Mouse (Mus musculus) NIH3T3 (cell line): ENCODE measurements at regions not wholly inside any gene's neighbourhood (a gene's known extent, or its start where the extent isn't known, plus 50 kb on each side); places are given as distances from the start of the nearest gene placed in this dataset.

Experiments
- DNase-seq: peaks from one replicate; pipeline ENCODE4 v3.0.0-alpha.2; 2012; ENCODE audit warnings: low read depth

DNA sequence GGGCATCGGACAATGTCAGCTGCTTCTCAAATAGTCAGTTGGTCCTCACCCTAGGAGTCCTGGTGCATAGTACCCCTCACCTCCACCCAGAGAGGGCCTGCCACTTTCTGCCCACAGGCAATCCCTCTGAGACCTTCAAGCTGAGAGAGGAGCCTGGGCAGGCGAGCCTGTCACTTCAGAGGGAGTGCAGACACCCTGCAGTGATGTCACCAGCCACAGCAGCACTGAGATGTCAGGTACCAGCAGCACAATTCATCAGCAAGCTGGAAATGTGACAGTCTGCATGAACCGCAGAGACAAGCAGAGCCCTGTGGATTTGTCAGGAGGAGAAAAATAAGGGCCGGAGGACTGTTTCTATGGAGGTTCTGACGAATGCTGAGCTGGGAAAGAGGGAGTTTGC, 324.3 kb downstream of the Qk start:
- no peak for DNase-seq

DNA sequence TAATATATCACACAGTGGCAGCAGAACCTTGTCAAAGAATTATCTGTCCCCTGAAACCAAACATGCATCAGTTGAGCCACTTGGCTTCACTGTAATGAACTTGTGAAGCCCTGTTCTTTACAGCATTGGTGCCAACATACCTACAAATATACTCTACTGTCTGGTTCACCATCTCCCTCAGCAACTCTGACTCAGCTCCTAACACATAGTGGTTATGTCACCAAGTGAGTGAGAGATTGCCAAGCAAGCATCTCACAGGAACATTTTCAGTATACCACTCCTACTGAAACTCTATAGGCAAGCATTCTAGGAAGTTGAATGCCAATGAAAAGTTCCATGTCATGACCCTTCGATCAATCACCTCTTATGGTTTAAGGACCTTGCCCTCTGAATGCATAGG, 321.2 kb upstream of the Pabpc6 start:
- DNase-seq, result no peak

DNA sequence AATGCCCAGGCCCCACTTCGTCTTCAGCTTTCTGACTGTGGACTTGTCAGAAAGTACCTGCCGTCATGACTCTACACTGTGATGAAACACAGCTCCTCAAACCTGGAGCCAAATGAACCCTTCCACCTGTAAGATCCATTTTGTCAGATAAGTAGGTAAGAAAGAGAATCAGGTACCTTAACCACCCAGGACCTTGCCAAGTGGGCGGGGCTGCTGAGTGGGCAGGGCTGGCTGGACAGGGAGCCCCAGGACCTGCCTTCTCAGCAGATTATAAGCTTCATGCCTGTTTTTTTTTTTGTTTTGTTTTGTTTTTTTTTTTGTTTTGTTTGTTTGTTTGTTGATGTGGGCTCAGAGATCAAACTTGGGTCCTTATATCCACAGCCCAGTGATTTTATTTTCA, 311.8 kb upstream of the Pabpc6 start:
- DNase-seq, result no peak

DNA sequence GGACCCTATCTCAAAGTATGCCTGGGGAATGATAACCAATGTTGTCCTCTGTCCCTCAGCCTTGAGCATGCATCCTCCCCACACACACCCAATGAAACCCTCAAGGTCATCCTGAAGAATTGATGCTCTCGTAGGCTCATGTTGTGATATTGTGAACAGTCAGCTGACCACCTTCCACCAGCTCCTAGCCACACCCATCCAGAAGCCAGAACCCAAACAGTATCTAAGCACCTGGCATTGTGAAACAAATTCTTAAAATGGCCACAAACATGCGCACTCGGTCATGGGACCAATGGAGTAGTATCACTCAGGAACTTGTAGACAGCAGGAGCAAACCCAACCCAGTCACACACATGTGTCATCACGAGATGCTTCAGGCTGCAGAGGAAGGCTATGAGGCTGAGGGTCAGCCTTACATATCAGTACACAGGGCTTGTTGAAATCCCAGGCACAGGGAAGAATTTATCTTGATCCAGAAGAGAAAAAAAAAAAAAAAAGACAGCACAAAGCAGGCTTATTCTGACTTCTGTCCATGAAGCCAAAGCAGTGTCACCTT, 307.4 kb upstream of the Pabpc6 start:
- DNase-seq, result no peak

DNA sequence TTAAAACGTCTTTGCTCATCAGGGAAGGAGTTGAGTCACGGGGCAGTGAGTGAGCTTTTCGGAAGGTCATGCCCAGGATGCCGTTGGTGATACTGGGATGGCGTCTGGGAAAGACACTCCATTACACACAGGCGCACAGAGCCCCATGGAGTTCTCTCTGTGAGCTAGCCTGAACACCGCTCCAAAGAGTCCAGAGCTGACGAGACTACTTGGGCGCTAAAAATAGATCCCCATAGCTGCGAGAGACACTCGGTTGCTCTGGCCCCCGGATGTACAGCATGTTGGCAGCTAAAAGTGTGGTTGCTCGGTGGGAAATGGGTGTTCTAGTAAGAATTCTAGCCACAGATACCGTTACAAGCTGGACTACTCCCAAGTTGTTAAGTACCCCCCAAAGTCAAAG, 306.5 kb upstream of the Pabpc6 start:
- no peak for DNase-seq

DNA sequence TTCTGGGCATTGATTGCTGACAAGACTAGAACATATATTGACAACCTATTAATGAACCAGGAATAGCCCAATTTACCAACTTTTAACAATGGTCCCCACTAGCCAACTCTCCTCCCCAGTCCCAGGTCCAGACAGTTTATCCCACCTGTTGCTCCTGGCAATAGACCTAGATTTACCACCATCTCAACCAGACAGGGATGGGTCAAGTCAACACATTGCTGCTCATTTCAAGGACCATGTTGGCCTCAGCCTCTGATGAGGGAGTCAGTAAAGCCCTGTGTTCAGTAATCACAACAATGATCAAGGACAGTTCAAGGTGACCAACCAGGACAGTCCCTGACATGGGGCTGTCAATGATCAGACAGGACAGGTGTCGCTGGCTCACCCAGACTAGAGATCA, 305.6 kb upstream of the Pabpc6 start:
- no peak for DNase-seq

DNA sequence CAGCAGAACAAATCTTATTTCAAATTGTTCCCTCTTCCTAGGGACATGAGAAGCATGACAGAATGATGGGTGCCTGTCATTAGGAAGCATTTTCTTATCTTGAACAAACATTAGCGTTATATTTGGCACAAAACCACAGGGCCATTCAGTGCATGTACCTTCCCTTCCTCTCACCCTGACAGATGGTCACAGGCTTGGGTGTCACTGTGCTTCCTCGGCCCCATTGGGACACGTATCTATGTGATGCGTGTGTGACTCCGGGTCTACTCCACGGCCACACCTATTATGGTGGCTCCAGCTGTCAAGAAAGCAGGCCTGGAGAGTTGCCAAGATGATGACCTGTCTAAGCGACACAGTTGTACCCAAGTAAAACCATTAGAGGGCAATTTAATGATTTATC, 298.5 kb upstream of the Pabpc6 start:
- DNase-seq, result no peak

DNA sequence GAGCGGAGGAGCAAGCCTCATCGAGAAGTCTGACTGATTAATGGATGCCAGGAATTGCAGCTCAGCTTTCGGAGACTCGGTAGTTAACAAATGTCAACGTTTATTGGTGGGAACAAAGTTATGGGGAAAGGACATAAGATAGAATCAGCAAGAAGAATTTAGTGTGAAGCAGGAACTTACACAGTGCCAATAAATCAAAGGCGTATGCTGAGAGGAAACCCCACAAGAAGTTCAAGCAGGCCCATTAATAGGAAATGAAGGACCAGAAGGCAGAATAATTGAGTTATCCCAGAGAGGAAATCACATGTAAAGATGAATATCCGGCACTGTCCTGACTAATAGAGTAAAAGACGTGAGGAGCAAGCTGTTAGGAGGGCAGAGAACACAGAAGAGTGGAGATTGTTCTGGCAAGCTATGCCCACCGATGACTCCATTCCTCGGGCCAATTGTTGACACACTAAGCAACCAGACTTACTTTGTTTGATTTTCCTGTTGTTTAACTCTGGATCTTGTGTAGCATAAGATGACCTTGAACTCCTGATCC, 293.4 kb upstream of the Pabpc6 start:
- no peak for DNase-seq

DNA sequence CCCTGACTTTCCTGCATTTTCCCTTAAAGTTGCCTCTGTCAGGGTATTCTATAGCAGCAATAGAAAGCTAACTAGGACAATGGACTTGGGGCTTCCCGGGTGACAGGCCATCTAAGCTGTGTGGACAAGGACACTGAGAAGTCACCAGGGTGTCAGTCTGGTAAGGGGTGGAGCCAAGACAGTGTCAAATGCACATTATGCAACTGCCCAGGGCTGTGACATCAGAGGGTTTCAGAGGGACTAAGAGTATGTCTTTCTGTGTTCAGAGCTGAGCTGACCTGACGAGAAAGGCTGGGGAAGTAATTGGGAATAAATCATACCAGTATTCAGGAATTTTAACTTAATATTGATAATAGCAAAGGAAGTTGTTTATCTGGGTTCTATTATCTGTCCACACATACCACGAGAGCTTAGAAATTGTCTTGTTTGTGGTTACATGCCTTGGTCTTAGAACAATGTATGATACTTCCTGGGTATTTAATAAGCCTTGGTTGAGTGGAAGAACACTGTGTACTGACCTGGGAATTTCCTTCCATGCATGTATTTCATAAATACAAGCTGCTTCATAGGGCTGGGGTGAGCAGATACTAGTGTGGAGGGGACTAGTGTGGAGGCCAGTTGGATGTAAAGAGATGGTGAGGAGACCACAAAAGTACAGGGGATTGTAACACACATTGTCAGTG, 279.6 kb upstream of the Pabpc6 start:
- no peak for DNase-seq

DNA sequence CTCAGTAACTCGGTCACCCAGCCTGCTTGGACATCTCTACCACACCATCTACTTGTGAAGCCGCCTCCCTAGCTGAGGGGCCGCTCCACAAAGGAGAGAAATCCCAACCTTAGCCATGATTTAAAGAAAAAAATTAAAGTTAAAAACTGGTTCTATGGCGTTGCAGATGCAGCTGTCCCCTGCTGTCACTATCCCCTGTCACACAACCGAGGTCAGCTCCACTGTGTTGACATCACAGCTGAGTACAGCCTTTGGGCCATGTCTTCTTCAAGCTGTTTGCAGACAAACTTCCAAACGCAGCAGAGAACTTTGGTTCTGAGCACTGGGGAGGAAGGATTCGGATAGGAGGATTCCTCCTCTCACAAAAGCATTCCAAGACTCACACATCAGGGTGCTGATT, 278.1 kb upstream of the Pabpc6 start:
- no peak for DNase-seq

DNA sequence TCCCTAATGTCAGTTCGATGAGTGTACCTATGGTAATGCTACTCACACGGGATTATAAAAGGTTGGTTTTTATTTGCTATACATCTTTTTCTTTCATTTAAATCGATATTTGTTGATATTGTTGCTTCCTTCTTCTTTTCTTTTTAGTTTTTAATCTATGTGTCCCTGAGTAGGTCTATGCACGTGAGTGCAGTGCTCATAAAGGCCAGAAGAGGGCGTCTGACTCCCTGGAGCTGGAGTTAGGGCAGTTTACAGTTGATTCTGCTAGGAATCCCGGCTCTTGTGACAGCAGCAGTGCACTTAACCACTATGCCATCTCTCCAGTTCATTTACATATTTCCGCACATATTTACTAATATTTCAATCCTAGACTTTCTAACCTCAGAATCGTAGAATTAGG, 275.0 kb upstream of the Pabpc6 start:
- DNase-seq, result peak; percentile 11

DNA sequence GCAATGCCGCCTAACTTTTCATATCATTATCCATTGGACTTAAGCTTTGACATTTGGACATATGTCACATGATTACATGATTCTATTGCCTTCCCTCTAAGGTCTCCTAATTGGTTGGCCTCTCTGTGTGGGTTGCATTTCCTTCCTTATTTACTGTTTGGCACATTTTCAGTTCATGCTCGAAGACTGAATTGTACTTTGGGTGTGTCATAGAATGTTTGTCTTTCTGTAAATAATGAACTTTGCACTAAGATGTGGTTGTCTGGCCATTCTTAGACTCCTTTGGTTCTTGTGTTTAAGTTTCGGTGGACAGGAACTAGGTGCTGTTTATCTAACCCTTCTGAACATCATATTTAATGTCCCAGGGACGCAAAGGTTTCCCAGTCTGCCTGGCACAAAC, 272.7 kb upstream of the Pabpc6 start:
- no peak for DNase-seq

DNA sequence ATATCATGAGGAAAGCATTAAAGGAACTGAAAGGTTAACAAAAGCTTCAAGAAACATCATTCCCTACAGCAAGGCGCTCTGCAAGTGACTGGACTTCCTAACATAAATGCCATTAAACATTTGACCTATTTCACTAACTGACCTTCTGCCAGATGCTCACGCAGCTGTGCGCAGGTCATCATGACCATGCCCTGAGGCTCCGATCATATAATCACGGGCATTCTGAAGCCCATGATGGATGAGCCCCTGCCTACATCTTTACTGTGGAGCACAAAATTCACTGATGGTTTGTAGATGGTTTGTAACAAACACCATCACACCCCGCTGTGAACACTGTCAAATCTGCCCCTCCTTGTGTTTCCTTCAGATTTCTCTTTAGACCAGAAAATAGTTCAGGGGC, 270.1 kb upstream of the Pabpc6 start:
- DNase-seq, result no peak

DNA sequence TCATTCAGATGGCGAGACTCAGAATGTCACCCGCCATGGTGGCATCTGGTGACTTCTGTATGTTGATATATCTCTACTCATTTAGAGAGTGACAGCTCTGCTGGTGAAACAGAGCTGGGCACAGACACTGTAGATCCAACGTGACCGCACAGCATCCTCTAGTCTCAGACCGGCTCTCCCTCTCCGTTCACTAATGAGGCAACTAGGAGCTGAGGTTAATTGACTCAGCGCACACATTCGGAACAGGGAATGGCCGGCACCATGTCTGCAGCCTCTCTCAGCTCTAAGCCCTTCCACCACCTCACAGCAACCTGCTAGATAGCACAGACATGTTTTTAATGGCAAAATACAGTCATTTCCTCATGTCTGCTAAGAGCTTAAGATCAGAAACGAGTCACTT, 268.9 kb upstream of the Pabpc6 start:
- DNase-seq, result no peak

DNA sequence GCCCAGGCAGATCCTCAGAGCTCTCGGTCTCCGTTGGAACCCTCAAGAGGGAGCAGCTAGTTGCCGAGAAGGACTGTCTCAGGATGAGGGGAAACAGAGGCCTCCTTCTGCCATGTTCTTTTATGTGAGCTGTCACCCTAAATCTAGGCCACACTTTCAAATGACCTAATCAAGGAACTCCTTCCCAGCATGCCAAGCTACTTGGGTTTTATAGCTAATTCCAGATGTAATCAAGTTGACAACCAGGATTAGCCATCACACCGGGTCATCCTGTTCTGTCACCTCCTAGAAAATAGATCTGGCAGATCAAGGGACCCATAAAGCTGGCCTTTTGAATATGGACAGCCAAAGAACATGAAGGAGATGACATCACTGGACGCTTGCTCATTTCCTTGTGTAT, 267.7 kb upstream of the Pabpc6 start:
- DNase-seq, result no peak

DNA sequence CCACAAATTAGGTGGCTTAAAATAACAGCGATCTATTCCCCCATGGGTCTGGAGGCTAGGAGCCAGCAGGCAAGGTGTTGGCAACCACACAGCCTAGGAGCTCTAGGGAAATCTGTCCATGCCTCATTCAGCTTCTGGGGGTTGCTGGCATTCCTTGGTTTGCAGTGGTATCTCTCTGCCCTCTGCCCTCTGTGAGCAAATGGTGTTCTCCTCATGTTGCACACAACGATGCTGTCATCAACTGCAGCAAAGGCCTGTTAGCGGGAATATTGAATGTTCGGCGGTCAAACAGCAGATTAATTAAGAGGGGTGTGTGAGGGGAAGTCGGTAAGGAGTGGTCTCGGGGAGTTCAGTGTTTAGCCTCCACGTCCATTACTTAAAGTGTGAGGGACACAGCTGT, 262.7 kb upstream of the Pabpc6 start:
- no peak for DNase-seq

DNA sequence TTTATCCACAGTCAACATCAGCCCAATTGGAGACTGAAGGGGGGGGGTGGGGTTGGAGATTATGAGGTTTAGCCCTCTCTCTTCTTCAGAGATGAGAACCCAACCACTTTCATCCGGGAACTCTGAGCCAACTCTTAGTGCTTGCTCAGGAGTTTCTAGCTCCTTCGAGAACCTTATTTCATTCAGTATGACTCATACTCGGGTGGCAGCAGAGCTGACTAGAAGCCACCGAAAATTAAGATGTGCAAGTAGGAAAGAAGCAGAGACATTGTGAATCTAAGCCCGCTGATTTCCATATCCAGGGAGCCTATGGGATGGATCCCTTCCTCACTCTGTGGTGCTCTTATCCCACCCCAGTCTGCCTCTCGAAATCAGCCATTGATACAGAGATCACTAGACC, 262.0 kb upstream of the Pabpc6 start:
- no peak for DNase-seq

DNA sequence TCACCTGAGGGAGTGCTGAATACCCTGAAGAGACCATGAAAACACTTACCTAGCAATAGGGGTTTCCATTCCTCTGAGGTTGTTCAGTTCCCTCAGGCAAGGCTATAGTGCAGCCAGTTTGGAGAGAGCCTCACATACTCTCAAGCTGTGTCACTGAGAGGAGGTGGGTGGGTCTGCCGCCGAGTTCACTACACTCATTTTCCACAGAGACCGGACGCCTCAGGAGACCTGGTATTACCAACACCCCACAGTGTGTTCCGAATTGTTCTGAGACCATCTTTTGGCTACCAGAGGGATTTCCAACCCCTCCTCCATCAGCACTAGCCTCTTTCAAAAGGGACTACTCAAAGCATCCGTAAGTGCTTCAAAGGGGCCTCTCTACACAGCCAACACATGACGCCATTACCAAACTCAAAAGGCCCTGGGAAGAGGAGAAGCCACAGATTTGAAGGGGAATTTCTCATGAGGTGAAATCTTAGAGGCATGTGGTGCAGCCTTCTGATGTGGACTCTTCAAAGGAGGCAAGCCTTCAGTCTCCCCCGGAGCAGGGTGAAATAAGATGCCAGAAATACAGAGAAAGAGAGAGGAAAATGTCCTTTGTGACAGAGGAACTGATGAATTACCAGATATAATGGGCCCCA, 260.1 kb upstream of the Pabpc6 start:
- DNase-seq, result no peak

DNA sequence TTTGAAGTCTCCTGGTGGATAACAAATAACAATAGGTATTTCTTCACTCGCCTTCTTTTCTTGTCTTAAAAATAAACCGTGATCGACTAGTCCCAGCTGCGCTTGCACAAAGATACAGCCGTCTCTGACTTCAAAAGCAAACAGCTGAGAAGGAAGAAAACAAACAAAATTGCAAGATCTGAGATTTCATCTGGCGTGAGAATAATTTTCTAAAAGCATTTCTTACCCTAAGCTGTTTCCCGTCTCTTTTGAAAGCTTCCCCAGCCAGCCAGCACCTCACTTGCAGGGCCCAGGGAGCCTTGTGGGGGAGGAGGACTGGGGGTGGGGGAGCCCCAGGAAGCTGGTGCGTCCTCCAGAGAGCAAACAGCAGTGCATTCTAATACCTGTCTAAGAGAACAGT, 258.2 kb upstream of the Pabpc6 start:
- DNase-seq, result no peak

DNA sequence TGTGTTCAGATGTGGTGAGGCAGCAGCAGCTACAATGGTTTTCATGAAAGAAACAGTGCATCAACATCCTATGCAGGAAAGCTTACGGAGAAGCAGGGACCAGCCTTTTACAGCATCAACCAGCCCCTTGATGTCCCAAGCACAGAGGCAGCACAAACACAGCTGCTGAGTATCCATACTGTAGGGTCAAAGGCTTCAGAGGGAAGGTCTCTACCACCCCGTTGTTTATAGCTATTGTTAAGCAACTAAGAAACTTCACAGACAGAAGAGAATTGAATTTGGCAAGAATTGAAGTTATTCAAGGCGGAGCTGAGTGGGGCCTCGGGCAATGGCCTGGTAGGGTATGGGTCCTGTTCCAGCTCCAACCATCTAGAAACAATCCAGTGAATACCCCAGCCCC, 256.8 kb upstream of the Pabpc6 start:
- no peak for DNase-seq

DNA sequence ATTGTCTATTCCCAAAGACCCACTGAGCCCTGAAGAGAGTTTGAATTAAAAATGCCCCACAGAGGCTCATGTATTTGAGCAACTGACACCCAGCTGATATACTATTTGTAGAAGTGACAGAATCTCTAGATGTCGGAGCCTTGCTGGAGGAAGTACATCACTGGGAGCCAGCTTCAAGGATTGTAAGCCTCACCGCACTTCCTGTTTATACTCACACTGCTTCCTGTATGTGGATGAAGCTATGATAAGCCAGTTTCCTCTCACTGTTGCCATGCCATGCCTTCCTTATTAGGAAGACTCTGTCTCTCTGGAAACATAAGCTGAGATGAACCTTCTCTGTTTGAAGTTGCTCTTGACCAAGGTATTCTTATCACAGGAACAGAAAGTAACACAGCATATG, 251.8 kb upstream of the Pabpc6 start:
- no peak for DNase-seq

DNA sequence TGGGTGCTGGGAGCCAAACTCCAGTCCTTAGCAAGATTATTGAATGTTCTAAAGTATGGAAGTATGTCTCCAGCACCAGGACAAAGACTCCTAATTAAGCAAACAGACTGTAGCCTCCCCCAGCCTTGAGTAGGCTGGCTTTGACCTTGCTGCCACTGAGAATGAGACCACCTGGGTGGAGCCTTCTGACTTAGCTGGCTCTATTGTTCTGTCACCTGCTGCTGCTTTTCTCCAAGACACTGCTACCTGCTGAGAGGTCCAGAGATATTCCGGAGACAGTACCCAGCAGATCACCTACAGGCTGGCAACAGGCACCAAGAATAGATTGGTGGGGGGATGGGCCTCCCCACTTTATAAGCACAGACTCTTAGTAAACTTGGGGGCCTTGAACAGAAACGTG, 247.5 kb upstream of the Pabpc6 start:
- DNase-seq, result no peak

DNA sequence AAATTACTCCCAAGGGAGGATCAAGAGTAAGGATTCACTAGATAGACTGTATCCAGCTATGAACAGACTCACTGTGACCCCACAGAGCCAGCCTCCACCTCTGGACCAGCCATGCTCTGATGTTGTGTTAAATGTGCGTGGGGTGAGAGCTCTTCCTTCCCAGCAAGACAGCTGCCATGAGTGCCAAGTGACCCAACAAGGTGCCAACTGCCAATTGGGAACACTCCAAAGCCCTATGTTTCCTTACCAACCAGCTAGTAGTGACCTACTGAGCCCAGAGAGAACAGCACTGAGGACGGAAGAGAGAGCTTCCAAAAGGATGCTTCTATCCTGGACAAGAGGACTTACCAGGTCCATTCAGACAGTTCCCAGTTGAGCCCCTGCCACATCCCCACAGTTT, 241.3 kb upstream of the Pabpc6 start:
- no peak for DNase-seq

DNA sequence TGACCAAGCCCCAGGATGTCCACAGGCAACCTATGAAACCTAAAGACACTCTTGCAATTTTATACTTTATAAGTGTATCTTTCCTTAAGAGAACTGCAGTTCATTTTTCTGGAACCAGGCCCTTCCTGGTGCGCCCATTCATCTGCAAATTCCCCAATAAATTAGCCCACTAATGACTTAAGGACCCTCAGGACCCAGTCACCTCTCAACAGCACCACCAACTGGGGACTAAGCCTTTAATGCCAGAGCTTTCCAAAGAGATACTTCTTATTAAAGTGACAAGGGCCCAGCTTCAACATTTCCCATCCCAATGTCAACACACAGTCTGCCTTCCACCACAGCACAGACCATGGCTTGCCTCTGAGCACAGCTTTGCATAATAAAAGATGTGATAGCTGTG, 237.6 kb upstream of the Pabpc6 start:
- no peak for DNase-seq
